Mouse (Mus musculus): Measurements from ENCODE around the gene Sgsm1. TPM values are rescaled to one million over a fixed set of nuclear protein-coding genes. Genes with fewer than 3 reads are reported as not detected.

Gene Sgsm1
- total RNA-seq, 2 experiments from 2014 or later, result 0.46 TPM; not detected in 1

GRCm38 (mm10) chr5:113199772-113200134, 110.8 kb downstream of the Sgsm1 start:
- ATAC-seq (replicated peaks; ENCODE audit: low FRiP score, low TSS enrichment, poor library complexity, severe bottlenecking), result no peak

GRCm38 (mm10) chr5:113199126-113199771, 111.3 kb downstream of the Sgsm1 start:
- ATAC-seq (replicated peaks; ENCODE audit: low FRiP score, low TSS enrichment, poor library complexity, severe bottlenecking), result no peak

- ATAC-seq (replicated peaks; ENCODE audit: low FRiP score, low TSS enrichment, poor library complexity, severe bottlenecking), result no peak
These were observed 113.4 kb downstream of the Sgsm1 start for GRCm38 (mm10) chr5:113196916-113197794.

- ATAC-seq (replicated peaks; ENCODE audit: low FRiP score, low TSS enrichment, poor library complexity, severe bottlenecking), result no peak
These were observed 114.7 kb downstream of the Sgsm1 start for GRCm38 (mm10) chr5:113195907-113196306.

GRCm38 (mm10) chr5:113195451-113195850, 115.1 kb downstream of the Sgsm1 start:
- no peak for ATAC-seq (replicated peaks; ENCODE audit: low FRiP score, low TSS enrichment, poor library complexity, severe bottlenecking)

GRCm38 (mm10) chr5:113193762-113194161, 116.8 kb downstream of the Sgsm1 start:
- no peak for ATAC-seq (replicated peaks; ENCODE audit: low FRiP score, low TSS enrichment, poor library complexity, severe bottlenecking)

Other genes starting within 250 kb of the Sgsm1 start
- gene Crybb2, start 240.7 kb downstream of the Sgsm1 start, total RNA-seq (2014; fragmentation: Nextera tagmentation), result not detected in 2 replicates
- not detected in 2 replicates for gene Crybb2, start 240.7 kb downstream of the Sgsm1 start, total RNA-seq (2017)
- gene Crybb3, start 229.2 kb downstream of the Sgsm1 start, total RNA-seq (2014; fragmentation: Nextera tagmentation), result not detected in 2 replicates
- not detected in 2 replicates for gene Crybb3, start 229.2 kb downstream of the Sgsm1 start, total RNA-seq (2017)
- gene 2900026A02Rik, start 89.5 kb downstream of the Sgsm1 start, total RNA-seq (2014; fragmentation: Nextera tagmentation), result 9.9 and 12.3 TPM in 2 replicates
- 5.8 and 6.8 TPM in 2 replicates for gene 2900026A02Rik, start 89.5 kb downstream of the Sgsm1 start, total RNA-seq (2017)
- not detected in 2 replicates for gene Tmem211, start 83.9 kb downstream of the Sgsm1 start, total RNA-seq (2014; fragmentation: Nextera tagmentation)
- not detected in 2 replicates for gene Tmem211, start 83.9 kb downstream of the Sgsm1 start, total RNA-seq (2017)
- not detected in 2 replicates for gene Aym1, start 46.5 kb upstream of the Sgsm1 start, total RNA-seq (2014; fragmentation: Nextera tagmentation)
- not detected in 2 replicates for gene Aym1, start 46.5 kb upstream of the Sgsm1 start, total RNA-seq (2017)
- gene Wscd2, start 179.5 kb upstream of the Sgsm1 start, total RNA-seq (2014; fragmentation: Nextera tagmentation), result not detected in 2 replicates
- not detected in 2 replicates for gene Wscd2, start 179.5 kb upstream of the Sgsm1 start, total RNA-seq (2017)

All from megakaryocyte-erythroid progenitor cell, adult 5-6 weeks (primary cell).